Mouse (Mus musculus) retina, postnatal 1 day (tissue): ENCODE results near the gene Lmna.
A peak's percentile ranks its signal among the peaks of the same experiment; 100 is the strongest.

Source experiments
- DNase-seq: peaks from one replicate; pipeline ENCODE4 v3.0.0-alpha.2; 2012

The Lmna gene

DNA sequence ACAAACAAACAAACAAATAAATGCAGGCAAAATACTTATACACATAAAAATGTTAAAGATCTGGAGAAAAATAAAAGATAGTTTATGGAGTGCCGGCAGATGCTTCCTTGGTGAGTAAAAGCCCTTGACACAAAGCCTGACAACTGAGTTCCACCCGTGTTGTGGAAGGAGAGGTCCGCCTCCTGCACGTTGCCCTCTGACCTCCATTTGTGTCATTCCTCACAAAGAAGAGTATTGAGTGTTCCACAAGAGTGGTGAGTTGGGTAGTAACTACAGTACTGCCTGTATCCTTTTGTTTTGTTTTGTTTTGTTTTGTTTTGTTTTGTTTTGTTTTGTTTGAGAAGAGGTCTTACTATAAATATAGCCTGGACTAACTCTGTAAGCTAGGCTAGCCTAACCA is 10.2 kb downstream of the Lmna start:
- DNase-seq = no peak

DNA sequence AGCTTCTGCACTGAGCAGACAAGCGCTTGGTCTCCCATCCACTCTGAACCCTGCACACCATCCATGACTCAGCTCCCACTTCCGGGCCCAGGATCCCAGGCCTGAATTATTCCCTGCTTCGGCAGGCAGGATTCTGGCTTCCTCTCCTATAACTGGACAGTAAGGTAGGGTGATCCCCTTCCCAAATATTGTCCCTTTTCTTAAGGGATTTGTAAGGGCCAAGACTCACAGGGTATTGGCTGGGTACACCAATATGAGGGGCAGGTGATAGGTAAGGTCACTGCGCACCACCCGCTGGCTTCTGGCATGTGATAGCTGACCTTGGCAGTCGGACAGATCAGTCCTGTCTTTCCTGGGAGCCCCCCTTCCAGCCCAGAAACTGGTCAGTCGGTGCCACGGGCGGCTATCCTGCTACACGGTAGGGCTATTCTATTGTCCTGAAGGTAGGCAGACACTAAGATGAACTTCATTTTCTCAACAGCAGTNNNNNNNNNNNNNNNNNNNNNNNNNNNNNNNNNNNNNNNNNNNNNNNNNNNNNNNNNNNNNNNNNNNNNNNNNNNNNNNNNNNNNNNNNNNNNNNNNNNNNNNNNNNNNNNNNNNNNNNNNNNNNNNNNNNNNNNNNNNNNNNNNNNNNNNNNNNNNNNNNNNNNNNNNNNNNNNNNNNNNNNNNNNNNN is 13.9 kb downstream of the Lmna start:
- no peak for DNase-seq

- DNase-seq = peak; percentile 50
Measured at GRCm38 (mm10) chr3:88494836-88495628, 14.7 kb downstream of the Lmna start.

DNA sequence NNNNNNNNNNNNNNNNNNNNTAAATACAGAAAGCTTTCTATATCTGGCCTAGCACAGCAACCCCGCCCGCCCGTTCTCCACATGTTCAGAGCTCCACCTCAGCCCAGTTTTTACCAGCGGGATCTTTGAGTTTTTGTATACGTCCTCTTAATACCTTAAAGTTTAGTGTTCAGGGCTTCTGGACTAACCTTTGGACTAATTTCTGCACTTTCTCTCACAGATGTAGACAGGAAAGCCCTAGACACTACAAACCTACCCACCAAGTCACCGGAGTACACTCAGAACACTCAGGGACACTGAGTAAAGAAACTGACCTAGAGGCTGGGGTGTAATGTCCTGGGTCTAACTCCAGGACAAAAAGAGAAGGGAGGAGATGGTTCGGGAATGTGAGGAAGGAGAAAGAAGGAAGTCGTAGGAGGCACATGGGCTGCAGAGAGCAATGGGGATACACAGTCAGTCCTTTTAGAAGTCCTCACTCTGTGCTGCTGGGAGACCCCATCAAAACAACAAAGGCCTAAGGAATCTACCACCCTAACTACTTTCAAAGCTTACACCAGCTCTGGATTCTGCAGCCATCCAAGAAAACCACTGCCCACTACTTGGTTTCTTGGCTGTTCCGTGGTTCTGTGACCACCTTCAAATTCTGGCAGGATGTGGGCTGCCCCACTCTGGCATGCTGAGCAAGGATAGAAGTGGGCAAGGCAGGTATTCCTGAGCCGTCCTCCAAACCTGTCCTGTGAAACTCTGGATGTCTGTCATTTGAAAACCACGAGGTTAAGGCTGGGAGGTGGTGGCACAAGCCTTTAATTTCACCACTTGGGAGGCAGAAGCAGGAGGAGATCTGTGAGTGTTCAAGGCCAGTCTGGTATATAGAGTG is 15.8 kb downstream of the Lmna start:
- DNase-seq = no peak

DNA sequence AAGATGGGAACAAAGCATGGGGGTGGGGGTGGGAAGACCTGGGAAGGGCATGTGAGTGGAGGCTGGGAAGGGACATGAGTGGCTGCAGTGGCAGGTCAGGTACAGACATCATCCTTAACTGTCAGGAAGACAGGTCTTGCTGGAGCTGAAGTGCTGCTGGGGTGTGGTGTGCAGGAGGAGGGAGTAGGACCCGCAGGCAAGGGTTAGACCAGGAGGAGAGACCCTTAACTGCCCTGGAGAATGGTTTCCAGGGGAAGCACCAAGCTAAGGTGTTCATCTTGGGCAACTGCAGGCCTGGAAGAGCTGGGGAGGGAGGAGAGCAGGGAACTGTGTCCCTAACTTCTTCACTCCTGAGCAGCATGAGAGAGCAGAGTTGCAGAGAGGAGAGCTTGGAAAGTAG is 22.4 kb downstream of the Lmna start:
- no peak for DNase-seq

DNA sequence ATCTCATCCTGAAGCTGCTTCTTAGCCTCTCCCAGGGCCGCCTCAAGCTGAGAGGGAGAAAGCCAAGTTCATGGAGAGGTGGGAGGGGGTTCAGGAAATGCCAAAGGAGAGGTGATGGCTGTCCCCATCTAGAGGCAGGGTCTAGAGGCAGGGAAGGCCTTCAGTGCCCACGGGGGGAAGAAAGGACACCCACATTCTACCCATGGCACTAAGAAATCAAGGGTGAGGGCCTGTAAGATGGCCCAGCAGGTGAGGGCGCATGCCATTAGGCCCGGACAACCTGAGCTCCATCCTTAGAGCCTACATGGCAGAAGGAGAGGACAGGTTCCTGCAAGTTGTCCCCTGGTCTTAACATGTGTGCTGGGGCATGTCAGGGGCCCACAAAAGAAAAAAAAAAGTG is 22.9 kb downstream of the Lmna start:
- DNase-seq = no peak

GRCm38 (mm10) chr3:88486043-88486442 is 23.7 kb downstream of the Lmna start:
- no peak for DNase-seq

DNA sequence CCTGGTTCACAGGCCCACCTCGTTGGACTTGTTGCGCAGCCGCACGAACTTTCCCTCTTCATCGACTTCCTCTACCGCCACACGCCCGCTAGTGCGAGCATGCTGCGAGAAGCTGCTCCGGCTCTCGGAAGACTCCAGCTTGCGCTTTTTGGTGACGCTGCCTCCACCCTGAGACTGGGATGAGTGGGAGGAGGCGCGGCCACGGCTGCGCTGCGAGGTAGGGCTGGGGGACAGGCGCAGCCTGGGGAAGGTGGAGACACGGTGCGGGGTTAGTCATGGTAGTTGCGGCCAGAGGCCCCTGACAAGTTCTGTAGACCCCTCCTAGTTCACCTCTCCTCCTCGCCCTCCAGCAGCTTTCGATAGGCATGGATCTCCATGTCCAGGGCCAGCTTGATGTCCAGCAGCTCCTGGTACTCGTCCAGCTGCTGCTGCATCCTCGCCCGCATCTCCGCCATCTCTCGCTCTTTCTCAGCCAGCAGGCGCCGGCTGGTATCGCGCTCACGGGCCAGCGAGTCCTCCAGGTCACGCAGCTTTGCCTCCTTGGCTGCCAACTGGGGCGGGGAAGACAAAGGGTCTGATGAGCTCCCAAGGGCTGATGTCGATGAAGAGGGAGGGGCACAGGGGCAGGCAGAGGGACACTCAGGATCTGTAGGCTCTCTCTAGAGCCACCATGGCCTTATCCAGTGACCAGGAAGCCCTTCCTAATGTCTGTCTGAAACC is 25.0 kb downstream of the Lmna start:
- peak; percentile 71 for DNase-seq

GRCm38 (mm10) chr3:88483621-88484020 is 26.1 kb downstream of the Lmna start:
- DNase-seq = peak; percentile 83

GRCm38 (mm10) chr3:88483141-88483540 is 26.6 kb downstream of the Lmna start:
- no peak for DNase-seq

GRCm38 (mm10) chr3:88482336-88482735 is 27.4 kb downstream of the Lmna start:
- no peak for DNase-seq

DNA sequence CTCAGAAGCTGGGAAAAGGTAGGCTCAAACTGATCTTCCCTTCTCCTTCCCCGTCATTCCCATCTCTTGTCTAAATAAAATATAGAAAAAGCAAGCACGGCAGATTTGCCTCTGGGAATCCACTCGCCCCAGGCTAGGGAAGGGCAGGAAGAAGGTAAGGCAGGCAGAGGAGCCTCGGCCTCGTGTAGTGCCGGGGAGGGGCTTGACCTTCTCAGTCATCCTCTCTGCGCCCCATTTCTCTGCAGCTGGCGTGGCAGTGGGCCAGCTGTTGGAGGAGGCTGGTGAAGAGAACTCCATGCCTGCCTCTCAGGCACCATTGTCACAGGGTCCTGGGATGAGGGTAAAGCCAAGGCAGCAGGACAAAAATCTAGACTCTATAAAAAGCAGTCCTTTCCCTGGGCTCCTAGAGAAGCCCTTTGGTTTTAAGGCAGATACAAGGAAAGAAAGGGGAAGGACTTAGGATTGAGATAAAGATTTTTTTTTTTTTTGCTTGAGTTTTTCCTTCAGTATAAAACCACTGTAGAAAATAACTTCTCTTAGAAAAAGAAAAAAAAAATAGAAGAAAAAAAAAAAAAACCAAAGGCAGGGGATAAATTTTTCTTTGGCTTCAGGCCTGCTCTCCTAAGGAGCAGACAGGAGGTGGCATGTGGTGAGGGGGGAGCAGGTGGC is 28.2 kb downstream of the Lmna start:
- no peak for DNase-seq

DNA sequence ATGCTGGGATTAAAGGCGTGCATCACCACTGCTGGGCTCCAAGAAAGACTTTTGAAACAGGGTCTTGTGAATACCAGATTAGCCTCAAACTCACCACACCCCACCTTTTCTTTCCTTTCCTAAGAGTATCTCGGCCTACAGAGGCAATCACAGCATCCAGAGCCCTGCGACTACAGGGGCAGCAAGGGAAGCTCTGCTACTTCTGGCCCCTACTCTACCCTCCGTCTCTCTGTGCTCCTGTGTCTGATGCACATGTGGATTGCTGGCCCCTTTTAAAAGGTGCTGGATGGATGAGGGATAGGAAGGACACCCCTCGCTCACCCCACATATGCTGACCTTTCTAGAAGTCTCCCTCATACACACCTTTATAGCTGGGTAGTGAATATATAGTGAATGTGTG is 29.1 kb downstream of the Lmna start:
- DNase-seq = no peak

- DNase-seq = no peak
Measured at GRCm38 (mm10) chr3:88479828-88480227, 29.9 kb downstream of the Lmna start.

DNA sequence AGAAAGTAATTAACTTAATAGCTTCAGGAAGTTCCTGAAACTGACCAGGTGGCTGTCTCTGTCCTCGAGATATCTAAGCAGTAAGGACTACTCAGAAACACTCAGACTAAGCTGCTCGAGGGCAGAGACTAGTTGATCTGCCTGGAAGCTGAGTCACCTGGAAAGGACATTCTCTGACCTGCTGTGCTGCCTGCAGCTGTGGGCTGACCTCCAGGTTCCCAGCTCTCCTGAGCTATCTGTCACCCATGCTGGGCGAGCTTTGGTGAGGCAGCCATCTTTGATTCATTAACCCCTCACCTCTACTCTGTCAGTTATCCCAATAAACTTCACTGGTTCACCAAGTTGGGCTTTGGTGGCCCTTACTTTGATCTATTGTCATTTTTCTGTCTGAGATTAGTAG is 30.6 kb downstream of the Lmna start:
- no peak for DNase-seq

DNA sequence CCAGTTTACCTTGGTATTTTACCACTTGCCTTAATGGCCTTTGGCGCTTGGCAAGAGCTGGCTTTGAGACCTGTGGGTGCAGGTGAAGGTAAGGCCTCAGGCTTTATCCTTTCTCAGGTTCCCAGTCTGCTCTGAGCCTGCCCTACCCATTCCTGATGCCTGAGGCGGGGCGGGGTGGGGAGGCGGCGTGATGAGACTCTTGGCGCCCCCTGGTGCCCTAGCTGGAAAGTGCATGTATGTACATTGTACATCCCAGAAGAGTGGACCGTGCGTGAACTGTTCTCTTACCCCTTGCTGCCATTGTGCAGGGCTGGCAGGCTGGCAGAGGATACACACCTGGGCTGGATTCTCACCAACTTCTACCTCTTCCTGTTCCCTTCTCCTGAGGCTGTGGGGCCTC is 32.0 kb downstream of the Lmna start:
- peak; percentile 88 for DNase-seq

DNA sequence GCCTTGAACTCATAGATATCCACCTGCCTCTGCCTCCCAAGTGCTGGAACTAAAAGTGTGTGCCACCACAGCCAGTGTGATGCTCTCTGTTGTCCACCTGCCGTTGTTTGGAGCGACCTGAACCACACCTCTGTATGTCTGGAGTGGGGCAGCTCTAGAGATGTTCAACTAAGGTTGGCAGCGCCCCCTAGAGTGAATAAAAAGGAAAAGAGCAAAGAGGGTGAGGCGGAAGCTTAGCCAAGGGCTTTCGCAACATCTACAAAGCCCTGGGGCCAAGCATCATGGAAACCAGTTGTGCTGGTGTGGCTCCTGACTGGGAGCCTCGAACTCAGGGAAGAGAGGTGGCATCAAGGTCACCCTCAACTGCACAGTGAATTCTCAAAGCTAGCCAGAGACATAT is 33.4 kb downstream of the Lmna start:
- DNase-seq = peak; percentile 35

DNA sequence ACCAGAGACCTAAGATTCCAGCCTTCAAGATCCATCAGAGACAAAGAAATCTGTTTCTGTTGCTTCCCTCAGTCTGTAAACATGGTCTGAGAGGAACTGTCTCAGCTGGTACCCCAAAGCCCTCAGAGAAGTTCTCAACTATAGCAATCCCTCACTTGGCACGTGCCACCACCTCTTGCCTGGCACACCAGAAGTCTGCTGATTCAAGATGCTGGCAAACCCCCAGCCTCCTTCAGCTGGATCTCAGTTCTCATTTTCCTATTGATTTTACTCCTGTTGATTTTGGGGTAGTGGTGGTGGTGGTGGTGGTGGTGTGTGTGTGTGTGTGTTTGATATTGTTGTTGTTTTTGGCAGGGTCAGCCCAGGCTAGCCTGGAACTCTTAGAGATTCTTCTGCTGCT is 36.2 kb downstream of the Lmna start:
- no peak for DNase-seq

GRCm38 (mm10) chr3:88473020-88473419 is 36.7 kb downstream of the Lmna start:
- DNase-seq = peak; percentile 65

GRCm38 (mm10) chr3:88470943-88471479 is 38.7 kb downstream of the Lmna start:
- no peak for DNase-seq

DNA sequence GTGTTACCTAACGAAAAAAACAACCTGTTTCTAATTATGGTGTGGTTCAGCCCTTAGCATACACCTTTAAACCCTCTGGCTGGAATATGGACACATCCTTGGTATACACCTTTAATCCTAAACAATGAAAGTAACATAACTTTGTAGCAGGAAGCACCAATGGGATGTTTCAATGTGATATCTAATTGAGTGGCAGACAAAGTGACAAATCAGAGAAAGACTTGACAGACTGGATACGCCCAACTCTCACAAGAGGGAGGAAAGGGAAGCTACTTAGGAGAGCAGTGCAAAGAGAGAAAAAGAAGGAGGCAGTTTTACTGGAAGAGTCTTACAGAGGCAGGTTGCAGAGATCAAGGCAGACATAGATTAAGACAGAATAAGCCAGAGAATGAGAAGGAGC is 40.3 kb downstream of the Lmna start:
- no peak for DNase-seq
